Mouse (Mus musculus) regulatory T cell (primary cell): Measurements from ENCODE around the gene Fam13c.

ENCODE experiments used
- in situ Hi-C: fragments of 300-600 bp; cut with MboI, MseI; formaldehyde crosslinking; loops from one replicate; pipeline ENCODE4 v1.15.1; 2025; ENCODE audit warnings: high pct_unique_total_duplicates

Gene Fam13c

DNA sequence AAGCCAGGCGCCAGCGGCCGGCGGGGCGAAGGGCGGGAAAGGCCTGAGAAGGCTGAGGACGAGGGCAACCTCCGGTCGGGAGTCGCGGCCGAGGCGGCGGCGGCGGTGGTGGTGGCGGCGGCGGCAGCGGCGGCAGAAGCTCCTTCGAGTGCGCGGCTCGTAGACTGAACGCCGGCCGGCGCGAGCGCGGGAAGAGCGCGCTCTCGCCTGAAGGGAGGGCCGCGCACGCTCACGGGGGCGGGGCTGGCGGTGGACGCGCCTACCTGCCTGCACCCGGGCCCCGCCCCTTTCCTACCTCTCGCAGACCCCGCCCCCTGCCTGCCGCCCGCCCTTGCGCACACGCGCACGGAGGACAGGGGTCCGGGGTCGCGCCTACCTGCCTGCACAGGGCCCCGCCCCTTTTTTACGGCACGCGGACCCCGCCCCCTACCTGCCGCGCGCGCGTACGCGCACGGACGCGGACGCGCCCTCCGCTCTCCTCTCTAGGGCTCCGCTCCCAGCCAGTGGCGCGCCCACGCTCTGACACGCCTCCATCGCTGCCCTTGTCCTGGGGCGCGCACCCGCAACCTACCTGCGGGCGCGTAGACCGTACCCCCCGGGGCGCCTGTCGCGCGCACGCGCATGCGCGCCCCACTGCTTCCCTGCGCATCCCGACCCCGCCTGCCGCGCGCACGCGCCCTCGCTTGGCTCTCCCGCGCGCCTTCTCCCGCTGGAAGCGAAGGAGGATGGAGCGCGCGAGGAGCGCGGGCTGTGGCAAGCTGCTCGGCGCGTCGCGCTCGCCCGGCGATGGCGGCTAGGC, 159.0 kb downstream of the Fam13c start:
- in situ Hi-C loops: no loop called here

DNA sequence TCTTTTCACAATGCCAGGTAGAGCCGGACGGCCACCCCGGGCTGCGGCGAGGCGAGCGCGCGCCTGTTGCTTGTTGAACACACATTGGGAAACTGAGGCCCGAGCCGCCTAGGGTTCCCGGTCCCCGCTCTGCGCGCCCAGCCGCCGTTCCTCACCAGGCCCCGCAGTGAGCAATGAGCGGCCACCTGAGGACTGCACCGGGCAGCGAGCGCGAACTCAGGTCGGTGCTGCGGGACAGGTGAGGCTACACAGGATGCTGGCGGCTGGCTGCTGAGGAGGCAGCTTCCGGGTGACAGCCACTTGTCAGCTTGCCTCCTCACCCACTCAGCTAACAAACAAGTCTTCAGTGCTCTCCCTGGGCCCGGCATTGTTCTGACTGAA, 159.6 kb downstream of the Fam13c start:
- in situ Hi-C loops: no loop called here
